Mouse (Mus musculus): Measurements from ENCODE around the gene Bbs7. TPM values are rescaled to one million over a fixed set of nuclear protein-coding genes. Genes with fewer than 3 reads are reported as not detected.

The Bbs7 gene
- polyA plus RNA-seq, 1 experiment from 2014 or later: 21.8 TPM

DNA sequence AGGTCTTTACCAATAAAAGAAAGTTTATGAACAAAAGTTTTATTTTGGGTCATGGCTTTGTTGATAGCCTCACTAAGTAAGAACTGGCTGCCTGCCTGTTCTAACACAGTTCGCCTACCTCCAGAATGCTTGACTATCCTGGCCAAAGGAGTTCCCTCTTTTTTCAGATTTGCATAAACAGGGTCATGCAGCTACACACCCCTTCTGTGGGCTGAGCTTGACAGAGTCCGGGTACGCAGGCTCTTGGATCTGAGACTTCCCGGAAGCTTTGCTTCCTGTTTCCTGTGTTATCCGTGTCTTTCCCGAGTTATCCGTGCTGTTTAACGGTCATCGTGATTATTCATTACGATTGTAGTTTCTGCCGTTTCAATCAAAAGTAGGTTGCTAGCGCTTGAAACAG is 77.2 kb downstream of the Bbs7 start:
- WGBS: 91% methylated on average over 12 of the region's 12 CpGs
- Histone ChIP-seq H3K36me3 (ENCODE audit: control insufficient read depth, insufficient read depth) (no peaks in the 10 kb centered on the region), H3K4me1 (replicated peaks; ENCODE audit: control insufficient read depth, insufficient read depth, low read length) (peaks cover 10% of the 10 kb centered on the region), H3K4me2 (ENCODE audit: low read length) (no peak overlapping the region), H3K9me3 (ENCODE audit: control insufficient read depth, low read length) (no peaks in the 10 kb centered on the region), H3K9ac (replicated peaks; ENCODE audit: low read depth, low read length) (no peak overlapping the region), H3K27ac (ENCODE audit: low read length) (no peak overlapping the region), H3K4me3 (replicated peaks; ENCODE audit: low read length) (no peak overlapping the region), H3K27me3 (replicated peaks; ENCODE audit: control insufficient read depth, insufficient read depth, low read length) (peaks cover 4% of the 10 kb centered on the region; the same call in 1 of the 2 replicates)
- no peak for ATAC-seq

- Histone ChIP-seq H3K36me3 (ENCODE audit: control insufficient read depth, insufficient read depth) (no peaks in the 10 kb centered on the region), H3K4me3 (replicated peaks; ENCODE audit: low read length) (no peak overlapping the region), H3K27me3 (replicated peaks; ENCODE audit: control insufficient read depth, insufficient read depth, low read length) (peaks cover 4% of the 10 kb centered on the region; the same call in 1 of the 2 replicates), H3K4me1 (replicated peaks; ENCODE audit: control insufficient read depth, insufficient read depth, low read length) (peaks cover 17% of the 10 kb centered on the region), H3K9ac (replicated peaks; ENCODE audit: low read depth, low read length) (no peak overlapping the region), H3K4me2 (ENCODE audit: low read length) (no peak overlapping the region), H3K27ac (ENCODE audit: low read length) (no peak overlapping the region), H3K9me3 (ENCODE audit: control insufficient read depth, low read length) (no peaks in the 10 kb centered on the region)
- 3% methylated on average over 1 of the region's 1 CpGs for WGBS
- no peak for ATAC-seq
These were observed 80.0 kb downstream of the Bbs7 start for GRCm38 (mm10) chr3:36533201-36533672.

DNA sequence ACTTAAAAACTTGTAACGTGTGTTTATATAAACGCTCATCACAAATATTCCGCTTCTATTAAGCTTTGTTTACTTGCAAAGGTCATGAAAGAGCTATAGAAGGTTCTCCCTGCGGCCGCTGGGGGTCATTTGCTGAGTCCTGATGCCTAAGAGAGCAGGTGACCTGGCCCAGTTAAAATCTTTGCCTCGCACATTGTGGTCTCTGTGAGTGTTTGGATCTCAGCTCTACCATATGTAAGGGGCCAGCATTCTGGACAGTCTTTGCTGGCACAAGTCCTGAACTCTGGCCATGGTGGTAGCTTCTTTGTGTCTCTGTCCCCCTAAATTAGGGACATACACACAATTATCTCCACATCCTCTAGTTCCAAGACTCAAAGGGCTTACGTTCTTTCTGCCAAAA is 80.5 kb downstream of the Bbs7 start:
- H3K36me3 ChIP-seq (ENCODE audit: control insufficient read depth, insufficient read depth): no peaks in the 10 kb centered on the region
- H3K27me3 ChIP-seq (replicated peaks; ENCODE audit: control insufficient read depth, insufficient read depth, low read length): peaks cover 4% of the 10 kb centered on the region; the same call in 1 of the 2 replicates
- no peak overlapping the region for H3K4me2 ChIP-seq (ENCODE audit: low read length)
- H3K9ac ChIP-seq (replicated peaks; ENCODE audit: low read depth, low read length): no peak overlapping the region
- H3K27ac ChIP-seq (ENCODE audit: low read length): no peak overlapping the region
- H3K4me1 ChIP-seq (replicated peaks; ENCODE audit: control insufficient read depth, insufficient read depth, low read length): peaks cover 17% of the 10 kb centered on the region
- H3K9me3 ChIP-seq (ENCODE audit: control insufficient read depth, low read length): no peaks in the 10 kb centered on the region
- no peak for ATAC-seq
- no peak overlapping the region for H3K4me3 ChIP-seq (replicated peaks; ENCODE audit: low read length)
- WGBS: 45% methylated on average over 7 of the region's 7 CpGs

- peak overlapping the region; percentile 24; the same call in 1 of the 2 replicates for H3K4me3 ChIP-seq (replicated peaks; ENCODE audit: low read length)
- H3K4me2 ChIP-seq (ENCODE audit: low read length): peak overlapping the region; percentile 42
- no peaks in the 10 kb centered on the region for H3K9me3 ChIP-seq (ENCODE audit: control insufficient read depth, low read length)
- H3K27ac ChIP-seq (ENCODE audit: low read length): no peak overlapping the region
- peaks cover 17% of the 10 kb centered on the region for H3K4me1 ChIP-seq (replicated peaks; ENCODE audit: control insufficient read depth, insufficient read depth, low read length)
- ATAC-seq: no peak
- H3K27me3 ChIP-seq (replicated peaks; ENCODE audit: control insufficient read depth, insufficient read depth, low read length): peaks cover 4% of the 10 kb centered on the region; the same call in 1 of the 2 replicates
- whole genome bisulfite sequencing: 21% methylated on average over 18 of the region's 18 CpGs
- H3K9ac ChIP-seq (replicated peaks; ENCODE audit: low read depth, low read length): 0 out of 2 replicates have a peak overlapping the region, but pooled peaks have one; percentile 17
- no peaks in the 10 kb centered on the region for H3K36me3 ChIP-seq (ENCODE audit: control insufficient read depth, insufficient read depth)
These were observed 81.2 kb downstream of the Bbs7 start for GRCm38 (mm10) chr3:36531979-36532542.

DNA sequence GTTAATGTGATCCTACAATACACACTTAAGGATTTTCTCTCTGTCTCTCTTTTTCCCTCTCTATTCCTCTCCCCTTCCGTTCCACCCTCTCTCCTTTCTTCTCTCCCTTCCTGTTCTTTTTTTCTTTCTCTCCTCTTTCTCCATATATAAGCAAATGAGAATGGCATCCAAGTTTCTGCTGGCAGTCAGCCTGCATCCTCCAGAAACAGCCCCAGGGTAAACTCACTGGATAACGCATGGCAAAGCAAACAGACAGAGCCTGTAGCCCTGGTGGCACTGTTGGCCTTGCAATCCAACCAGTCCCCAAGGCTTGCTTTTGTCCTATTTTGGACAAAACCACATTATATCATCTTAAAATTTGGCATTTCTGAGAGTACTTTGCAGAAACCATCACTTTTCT is 82.0 kb downstream of the Bbs7 start:
- 29% methylated on average over 2 of the region's 2 CpGs for WGBS
- Histone ChIP-seq H3K36me3 (ENCODE audit: control insufficient read depth, insufficient read depth) (no peaks in the 10 kb centered on the region), H3K27ac (ENCODE audit: low read length) (no peak overlapping the region), H3K4me3 (replicated peaks; ENCODE audit: low read length) (no peak overlapping the region), H3K27me3 (replicated peaks; ENCODE audit: control insufficient read depth, insufficient read depth, low read length) (peaks cover 4% of the 10 kb centered on the region; the same call in 1 of the 2 replicates), H3K9me3 (ENCODE audit: control insufficient read depth, low read length) (no peaks in the 10 kb centered on the region), H3K4me1 (replicated peaks; ENCODE audit: control insufficient read depth, insufficient read depth, low read length) (peaks cover 17% of the 10 kb centered on the region), H3K4me2 (ENCODE audit: low read length) (no peak overlapping the region), H3K9ac (replicated peaks; ENCODE audit: low read depth, low read length) (no peak overlapping the region)
- ATAC-seq: peak; percentile 47; the same call in 1 of the 2 replicates

- 78% methylated on average over 5 of the region's 5 CpGs for WGBS
- no peaks in the 10 kb centered on the region for H3K36me3 ChIP-seq (ENCODE audit: control insufficient read depth, insufficient read depth)
- no peaks in the 10 kb centered on the region for H3K9me3 ChIP-seq (ENCODE audit: control insufficient read depth, low read length)
- peaks cover 4% of the 10 kb centered on the region; the same call in 1 of the 2 replicates for H3K27me3 ChIP-seq (replicated peaks; ENCODE audit: control insufficient read depth, insufficient read depth, low read length)
- ATAC-seq: peak; percentile 29; the same call in 1 of the 2 replicates
- no peak overlapping the region for H3K9ac ChIP-seq (replicated peaks; ENCODE audit: low read depth, low read length)
- no peak overlapping the region for H3K4me2 ChIP-seq (ENCODE audit: low read length)
- H3K4me3 ChIP-seq (replicated peaks; ENCODE audit: low read length): no peak overlapping the region
- no peak overlapping the region for H3K27ac ChIP-seq (ENCODE audit: low read length)
- peaks cover 17% of the 10 kb centered on the region for H3K4me1 ChIP-seq (replicated peaks; ENCODE audit: control insufficient read depth, insufficient read depth, low read length)
These were observed 82.5 kb downstream of the Bbs7 start for GRCm38 (mm10) chr3:36530781-36531180.

GRCm38 (mm10) chr3:36530345-36530744 is 82.9 kb downstream of the Bbs7 start:
- ATAC-seq: peak; percentile 87
- H3K27me3 ChIP-seq (replicated peaks; ENCODE audit: control insufficient read depth, insufficient read depth, low read length): peaks cover 4% of the 10 kb centered on the region; the same call in 1 of the 2 replicates
- 65% methylated on average over 6 of the region's 6 CpGs for WGBS
- no peaks in the 10 kb centered on the region for H3K9me3 ChIP-seq (ENCODE audit: control insufficient read depth, low read length)
- no peak overlapping the region for H3K9ac ChIP-seq (replicated peaks; ENCODE audit: low read depth, low read length)
- no peak overlapping the region for H3K4me2 ChIP-seq (ENCODE audit: low read length)
- H3K27ac ChIP-seq (ENCODE audit: low read length): no peak overlapping the region
- H3K36me3 ChIP-seq (ENCODE audit: control insufficient read depth, insufficient read depth): no peaks in the 10 kb centered on the region
- no peak overlapping the region for H3K4me3 ChIP-seq (replicated peaks; ENCODE audit: low read length)
- H3K4me1 ChIP-seq (replicated peaks; ENCODE audit: control insufficient read depth, insufficient read depth, low read length): peaks cover 17% of the 10 kb centered on the region

DNA sequence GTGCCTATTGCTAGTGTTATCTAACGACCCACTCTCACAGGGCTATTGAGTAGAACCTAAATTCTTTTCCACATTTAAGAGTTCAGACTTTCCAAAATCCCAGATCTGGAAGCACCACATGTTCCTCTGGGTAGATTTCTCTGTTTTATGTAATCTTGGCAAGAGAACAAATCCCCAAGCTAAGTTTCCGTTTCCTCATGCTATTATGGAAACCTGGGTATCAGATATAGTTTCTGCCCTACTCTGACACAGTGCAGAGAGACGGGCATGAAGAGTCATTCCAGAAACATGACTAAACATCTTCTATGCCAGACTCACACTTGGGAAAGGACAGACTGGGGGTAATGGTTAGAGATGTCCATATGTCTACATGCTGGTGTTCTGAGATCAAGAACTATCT is 88.8 kb downstream of the Bbs7 start:
- no peak for ATAC-seq

More for the DNA sequence above, 88.8 kb downstream of the Bbs7 start:
- Histone ChIP-seq H3K27me3 (replicated peaks; ENCODE audit: control insufficient read depth, insufficient read depth, low read length) (peaks cover 11% of the 10 kb centered on the region; the same call in 1 of the 2 replicates), H3K4me2 (ENCODE audit: low read length) (no peak overlapping the region), H3K9me3 (ENCODE audit: control insufficient read depth, low read length) (no peaks in the 10 kb centered on the region), H3K36me3 (ENCODE audit: control insufficient read depth, insufficient read depth) (no peaks in the 10 kb centered on the region), H3K4me1 (replicated peaks; ENCODE audit: control insufficient read depth, insufficient read depth, low read length) (peaks cover 9% of the 10 kb centered on the region), H3K4me3 (replicated peaks; ENCODE audit: low read length) (no peak overlapping the region), H3K27ac (ENCODE audit: low read length) (no peak overlapping the region), H3K9ac (replicated peaks; ENCODE audit: low read depth, low read length) (no peak overlapping the region)
- WGBS: 80% methylated on average over 3 of the region's 3 CpGs
